Mouse (Mus musculus) CD4-positive, CD25-positive, alpha-beta regulatory T cell, adult 2 months (primary cell): ENCODE data around the gene Gm43638.
"Not testable (repeated sequence)": the region's sequence is repeated elsewhere in the genome, so short reads cannot be mapped to it uniquely, and the experiment has no call there.

Experiments used
- DNase-seq: peaks from one replicate; pipeline ENCODE4 v3.0.0-alpha.2; 2012; ENCODE audit warnings: low read depth, low spot score

Gm43638 gene

GRCm38 (mm10) chr5:87486706-87487105, at the start of gene Gm43638:
Gm43638 (minus strand) TSS chr5:87486806.
- DNase-seq = not testable (repeated sequence)

- no peak for DNase-seq
These were observed 49.5 kb upstream of the Gm43638 start for GRCm38 (mm10) chr5:87535994-87536644.

- DNase-seq = no peak
These were observed 45.7 kb upstream of the Gm43638 start for GRCm38 (mm10) chr5:87532288-87532687.

GRCm38 (mm10) chr5:87523561-87523960, 37.0 kb upstream of the Gm43638 start:
- not testable (repeated sequence) for DNase-seq

GRCm38 (mm10) chr5:87505776-87506458, 19.3 kb upstream of the Gm43638 start:
- no peak for DNase-seq

GRCm38 (mm10) chr5:87502687-87503086, 16.1 kb upstream of the Gm43638 start:
- no peak for DNase-seq

- DNase-seq = no peak
These were observed 12.7 kb upstream of the Gm43638 start for GRCm38 (mm10) chr5:87499341-87499740.

- DNase-seq = no peak
These were observed 12.3 kb upstream of the Gm43638 start for GRCm38 (mm10) chr5:87498936-87499335.

GRCm38 (mm10) chr5:87490771-87491170, 4.2 kb upstream of the Gm43638 start, which contains the start of gene Ugt2a1:
Ugt2a1 (minus strand) TSS chr5:87490871.
- DNase-seq = no peak

- no peak for DNase-seq
These were observed 4.4 kb downstream of the Gm43638 start, which contains the start of gene Ugt2a2 for GRCm38 (mm10) chr5:87482160-87482559. Ugt2a2 (minus strand) TSS chr5:87482260.

GRCm38 (mm10) chr5:87458810-87459209, 27.8 kb downstream of the Gm43638 start:
- DNase-seq = no peak

GRCm38 (mm10) chr5:87457701-87458100, 28.9 kb downstream of the Gm43638 start:
- DNase-seq = no peak

GRCm38 (mm10) chr5:87456216-87456850, 30.3 kb downstream of the Gm43638 start:
- no peak for DNase-seq

GRCm38 (mm10) chr5:87455519-87455918, 31.1 kb downstream of the Gm43638 start:
- DNase-seq = no peak

GRCm38 (mm10) chr5:87452514-87452913, 34.1 kb downstream of the Gm43638 start:
- DNase-seq = not testable (repeated sequence)

GRCm38 (mm10) chr5:87436264-87436663, 50.3 kb downstream of the Gm43638 start:
- no peak for DNase-seq

GRCm38 (mm10) chr5:87425676-87426075, 60.9 kb downstream of the Gm43638 start:
- no peak for DNase-seq

- DNase-seq = not testable (repeated sequence)
These were observed 62.6 kb downstream of the Gm43638 start, which contains the start of gene Ugt2b38 for GRCm38 (mm10) chr5:87424041-87424440. Ugt2b38 (minus strand) TSS chr5:87424203.
